Mouse (Mus musculus): ENCODE measurements around the gene Tas1r2.

Tas1r2 gene

DNA sequence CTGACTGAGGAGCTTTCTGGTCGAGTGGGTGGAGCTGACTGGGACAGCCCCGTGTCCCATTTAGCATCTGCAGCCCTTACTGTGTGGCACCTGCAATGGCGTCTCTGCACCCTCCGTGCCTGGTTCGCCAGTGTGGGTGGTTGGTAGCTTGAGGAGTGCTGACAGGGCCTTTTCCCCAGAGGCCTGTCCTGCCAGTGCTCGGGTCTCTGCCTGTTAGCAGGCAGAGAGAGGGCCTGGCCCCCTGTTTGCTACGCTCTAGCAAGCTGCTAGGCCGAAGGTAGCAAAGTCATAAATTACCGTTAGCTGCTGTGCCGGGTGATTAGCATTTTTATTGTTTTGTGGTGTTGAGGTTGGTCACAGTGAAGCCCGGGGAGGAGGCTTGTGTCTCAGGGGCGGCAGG is 13.5 kb upstream of the Tas1r2 start:
- no peak for DNase-seq (ENCODE audit: low spot score)

DNA sequence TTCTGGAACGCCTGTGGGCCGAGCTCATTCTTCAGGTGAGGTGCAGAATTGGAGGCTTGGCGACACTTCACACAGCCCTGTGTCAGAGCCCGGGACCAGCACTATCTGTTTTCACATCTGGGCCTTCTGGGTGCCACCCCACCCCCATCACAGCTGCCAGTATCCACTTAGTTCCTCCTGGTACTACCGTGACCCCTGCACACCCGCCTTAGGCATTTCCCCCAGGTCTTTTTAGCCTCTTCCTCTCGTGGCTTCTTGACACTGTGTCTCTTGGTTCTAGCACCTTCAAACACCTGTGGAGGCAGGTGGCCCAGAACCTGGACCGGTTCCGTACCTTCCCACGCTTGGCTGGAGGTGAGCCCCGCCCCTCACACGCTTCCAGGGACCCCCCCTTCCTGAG is 13.0 kb upstream of the Tas1r2 start:
- DNase-seq (ENCODE audit: low spot score): no peak

DNA sequence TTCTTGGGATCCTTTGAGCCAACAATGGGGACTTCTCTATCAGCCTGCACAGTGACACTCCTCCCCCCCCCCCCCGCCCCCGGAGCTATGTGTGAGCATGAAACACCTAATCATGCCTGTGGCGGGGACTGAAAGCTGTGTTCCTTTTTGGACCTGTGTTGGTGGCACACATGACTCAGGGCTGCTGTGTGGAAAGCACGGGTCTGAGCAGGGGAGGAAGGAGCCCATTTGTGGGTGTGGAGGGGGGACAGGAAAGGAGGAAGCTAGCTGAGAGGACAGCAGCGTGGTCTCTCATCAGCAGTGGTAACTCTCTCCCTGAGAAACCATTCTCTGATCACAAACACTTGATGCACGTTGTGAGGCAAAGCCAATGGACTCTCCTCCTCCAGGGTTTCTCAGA is 12.6 kb upstream of the Tas1r2 start:
- DNase-seq (ENCODE audit: low spot score): no peak

DNA sequence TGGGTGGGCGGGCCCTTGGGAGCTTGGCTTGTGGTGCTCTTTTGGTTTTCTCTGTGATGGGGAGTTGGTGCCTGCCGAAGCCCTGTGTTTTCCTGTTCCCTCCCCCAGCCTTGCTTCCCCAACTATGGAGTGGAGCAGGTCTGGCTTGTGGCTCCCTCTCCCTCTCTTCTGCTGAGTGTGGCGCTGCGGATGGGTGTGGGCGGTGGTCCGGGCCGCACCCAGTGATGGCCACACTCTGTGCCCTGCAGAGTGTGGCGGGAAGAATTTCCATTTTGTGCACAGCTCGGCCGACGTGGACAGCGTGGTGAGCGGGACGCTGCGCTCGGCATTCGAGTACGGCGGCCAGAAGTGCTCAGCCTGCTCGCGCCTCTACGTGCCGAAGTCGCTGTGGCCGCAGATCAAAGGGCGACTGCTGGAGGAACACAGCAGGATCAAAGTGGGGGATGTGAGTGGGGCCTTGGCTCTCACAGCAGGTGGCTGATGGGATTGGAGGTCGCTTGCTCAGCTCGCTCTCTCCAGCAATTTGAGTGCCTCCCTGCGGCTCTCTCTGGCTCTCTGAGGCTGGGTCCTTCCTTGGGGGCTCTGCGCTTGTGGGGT is 11.4 kb upstream of the Tas1r2 start:
- DNase-seq (ENCODE audit: low spot score): no peak

DNA sequence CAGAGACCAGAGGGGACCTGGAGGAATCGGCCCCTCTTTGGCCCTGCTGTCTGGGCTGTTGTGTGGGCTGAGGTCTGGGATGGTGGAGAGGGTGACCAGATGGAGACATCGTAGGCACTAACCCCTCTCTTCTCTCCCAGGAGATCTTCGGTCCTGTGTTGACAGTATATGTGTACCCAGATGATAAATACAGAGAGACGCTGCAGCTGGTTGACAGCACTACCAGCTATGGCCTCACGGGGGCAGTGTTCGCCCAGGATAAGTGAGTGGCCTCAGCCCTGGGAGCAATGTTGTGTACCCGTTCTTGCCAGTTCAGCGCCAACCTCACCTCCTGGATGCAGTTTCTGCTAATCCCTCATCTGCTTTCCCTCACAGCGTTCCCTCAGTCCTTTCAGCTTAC is 9.4 kb upstream of the Tas1r2 start:
- peak; percentile 68 for DNase-seq (ENCODE audit: low spot score)

DNA sequence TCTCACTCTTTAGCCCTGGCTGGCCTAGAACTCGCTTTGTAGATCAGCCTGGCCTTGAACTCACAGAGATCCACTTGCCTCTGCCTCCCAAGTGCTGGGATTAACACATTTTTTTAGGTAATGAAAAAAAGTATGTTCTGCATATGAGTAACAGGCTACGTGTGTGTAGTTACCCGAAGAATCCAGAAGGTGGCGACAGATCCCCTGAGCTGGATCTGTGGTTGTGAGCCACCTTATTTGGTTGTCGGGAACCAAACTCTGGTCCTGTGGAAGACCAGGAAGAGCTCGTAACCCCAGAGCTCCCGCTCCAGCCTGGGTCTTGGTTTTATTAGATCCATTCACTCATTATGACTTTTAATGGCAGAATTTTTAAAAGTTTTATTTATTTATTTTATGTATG is 6.4 kb upstream of the Tas1r2 start:
- DNase-seq (ENCODE audit: low spot score): no peak

DNA sequence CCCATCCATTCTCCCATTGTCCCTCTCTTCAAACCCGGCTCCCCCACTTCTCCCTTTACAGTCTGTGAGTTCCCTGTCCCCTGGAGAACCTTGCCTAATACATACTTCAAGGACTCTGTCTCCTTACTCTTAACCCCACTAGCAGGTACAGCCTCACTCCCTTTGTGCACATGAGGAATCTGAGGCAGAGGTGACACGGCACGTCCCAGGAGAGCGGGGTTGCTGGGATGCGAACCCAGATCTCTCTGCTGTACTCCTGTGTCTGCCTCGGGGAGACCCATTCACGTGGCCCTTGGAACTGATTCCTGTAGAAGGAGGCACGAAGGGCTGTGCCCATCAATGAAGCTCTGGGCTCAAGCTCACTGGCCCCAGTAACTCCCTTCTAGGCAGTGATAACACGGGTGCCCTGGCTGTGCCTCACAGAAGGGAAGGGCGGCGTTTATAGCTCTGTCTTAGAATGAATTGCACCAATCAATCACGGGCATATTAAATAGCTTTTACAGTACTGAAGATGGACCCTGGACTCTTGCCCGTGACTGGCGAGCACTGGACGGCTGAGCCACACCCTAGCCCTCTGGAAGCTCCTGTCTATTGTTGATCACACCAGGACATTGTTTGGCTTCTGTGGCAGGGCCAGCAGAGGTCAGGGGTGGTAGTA is 3.1 kb upstream of the Tas1r2 start:
- DNase-seq (ENCODE audit: low spot score): no peak

DNA sequence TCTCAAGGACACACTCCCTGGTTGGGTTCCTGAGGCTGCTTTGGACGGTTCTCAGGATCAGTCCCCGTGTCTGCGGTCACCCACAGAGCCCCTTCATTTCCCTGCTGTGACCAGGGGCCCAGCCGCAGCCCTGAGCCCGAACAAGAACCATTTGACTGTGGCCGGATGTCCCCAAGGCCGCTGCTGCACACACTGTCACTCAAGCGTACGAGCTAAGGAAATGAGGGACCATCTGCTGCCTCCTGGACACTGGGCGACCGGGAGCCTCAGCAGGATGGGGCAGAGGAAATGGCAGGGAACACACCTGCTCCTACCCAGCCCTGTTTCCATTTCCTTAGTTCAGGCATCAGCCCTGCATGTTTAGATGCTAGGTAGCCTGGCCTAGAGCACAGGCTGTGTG is 2.4 kb upstream of the Tas1r2 start:
- DNase-seq (ENCODE audit: low spot score): no peak

DNA sequence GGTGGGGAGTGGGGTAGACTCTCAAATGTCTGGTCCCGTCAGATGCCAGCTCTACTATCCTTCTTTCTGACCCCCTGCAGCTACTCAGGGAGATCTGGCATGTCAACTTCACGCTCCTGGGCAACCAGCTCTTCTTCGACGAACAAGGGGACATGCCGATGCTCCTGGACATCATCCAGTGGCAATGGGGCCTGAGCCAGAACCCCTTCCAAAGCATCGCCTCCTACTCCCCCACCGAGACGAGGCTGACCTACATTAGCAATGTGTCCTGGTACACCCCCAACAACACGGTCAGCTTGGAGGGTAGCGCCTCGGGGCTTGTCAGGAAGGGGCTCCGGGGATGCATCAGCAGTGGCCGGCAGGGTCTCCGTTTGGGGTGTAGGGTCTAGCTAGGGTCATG is 8.6 kb downstream of the Tas1r2 start:
- no peak for DNase-seq (ENCODE audit: low spot score)

DNA sequence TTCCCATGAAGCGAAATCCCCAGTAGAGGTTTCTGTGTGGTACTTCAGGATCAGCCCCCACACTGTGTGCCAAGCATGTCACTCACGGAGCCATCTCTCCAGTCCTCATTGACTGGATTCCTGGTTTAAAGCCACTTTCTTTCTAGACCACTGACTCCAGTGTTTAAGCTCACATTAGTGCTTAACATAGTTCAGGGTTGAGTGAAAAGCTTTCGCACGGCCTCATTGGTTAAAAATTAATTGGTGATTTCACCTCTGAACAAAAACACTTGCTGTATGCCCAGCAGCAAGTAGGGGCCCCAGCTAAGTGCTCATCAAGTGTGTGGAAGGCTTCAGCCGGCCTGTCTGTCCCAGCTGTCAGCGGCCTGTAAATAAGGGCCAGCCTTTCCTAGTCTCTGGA is 14.3 kb downstream of the Tas1r2 start:
- DNase-seq (ENCODE audit: low spot score): no peak

DNA sequence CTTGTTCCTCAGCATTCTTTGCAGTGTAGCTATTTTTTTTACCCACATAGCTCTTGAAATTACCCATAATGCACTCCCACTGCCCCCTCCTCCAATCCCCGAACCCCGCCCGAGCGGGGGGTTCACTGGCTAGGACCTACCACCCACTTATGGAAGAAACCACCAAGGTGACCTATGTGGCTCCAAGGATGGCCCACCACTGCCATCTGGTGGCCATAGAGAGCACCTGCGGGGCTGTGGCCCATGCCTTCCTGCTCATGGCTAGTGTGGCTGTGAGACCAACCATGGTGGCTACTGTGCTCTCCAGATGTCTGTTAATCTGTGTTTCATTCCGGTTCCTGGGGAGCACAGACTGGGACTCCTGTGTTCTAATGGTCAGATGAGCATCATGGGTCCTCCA is 16.5 kb downstream of the Tas1r2 start:
- DNase-seq (ENCODE audit: low spot score): peak; percentile 74

DNA sequence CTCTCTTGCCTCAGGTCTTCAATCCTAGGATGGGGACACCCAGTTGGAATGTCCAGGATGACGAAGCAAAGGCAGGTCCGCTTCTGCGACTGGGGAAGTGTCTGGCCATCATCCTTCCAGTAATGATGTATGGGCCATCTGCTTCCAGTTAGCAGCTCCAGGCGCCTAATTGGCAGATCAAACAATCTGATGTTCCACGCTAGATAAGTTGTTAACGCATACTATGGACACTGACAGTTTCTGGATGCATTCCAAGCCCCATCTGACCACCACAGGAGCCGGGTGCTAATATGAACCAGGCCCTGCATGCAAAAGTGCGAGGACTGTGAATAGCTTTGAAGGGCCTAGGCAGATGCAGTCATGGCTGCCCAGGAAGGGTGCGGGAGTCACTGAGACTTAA is 22.4 kb downstream of the Tas1r2 start:
- DNase-seq (ENCODE audit: low spot score): no peak

DNA sequence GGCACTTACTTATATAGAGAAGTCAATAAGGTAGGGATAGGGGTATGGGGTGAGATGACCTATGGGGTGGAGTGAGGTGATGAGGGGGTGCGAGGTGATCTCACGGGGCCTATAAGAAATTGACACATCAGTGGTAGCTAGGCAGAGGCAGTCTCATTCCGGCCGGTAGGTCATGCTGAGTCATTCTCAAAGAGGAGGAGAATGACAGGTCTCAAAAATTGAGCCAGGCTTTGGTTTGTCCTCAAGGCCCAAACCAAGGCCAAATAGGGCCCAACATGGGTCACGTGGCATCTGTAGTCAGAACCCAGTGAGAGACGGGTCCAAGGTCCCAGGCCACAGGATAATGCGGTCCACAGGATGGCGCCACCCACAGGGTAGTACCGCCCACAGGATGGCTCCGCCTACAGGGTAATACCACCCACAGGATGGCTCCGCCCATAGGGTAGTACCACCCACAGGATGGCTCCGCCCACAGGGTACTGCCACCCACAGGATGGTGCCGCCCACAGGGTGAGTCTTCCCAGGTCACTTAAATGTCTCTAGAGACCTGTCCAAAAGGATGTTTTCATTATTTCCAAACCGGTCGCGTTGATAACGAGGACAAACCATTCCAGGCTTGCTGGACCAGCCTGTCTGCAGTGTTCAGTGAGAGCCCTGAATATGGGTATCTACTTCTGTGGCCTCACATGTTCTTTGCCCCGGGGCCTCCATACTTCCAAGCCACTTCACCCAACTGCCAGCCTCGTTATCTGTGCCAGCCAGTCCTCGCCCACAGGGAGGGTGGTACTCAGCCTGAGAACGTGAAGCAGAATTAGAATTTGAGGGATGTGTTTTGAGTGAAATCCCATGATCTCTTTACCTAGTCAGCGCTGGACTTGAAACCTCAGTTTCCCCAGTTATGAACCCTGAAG is 30.6 kb downstream of the Tas1r2 start:
- DNase-seq (ENCODE audit: low spot score): no peak

DNA sequence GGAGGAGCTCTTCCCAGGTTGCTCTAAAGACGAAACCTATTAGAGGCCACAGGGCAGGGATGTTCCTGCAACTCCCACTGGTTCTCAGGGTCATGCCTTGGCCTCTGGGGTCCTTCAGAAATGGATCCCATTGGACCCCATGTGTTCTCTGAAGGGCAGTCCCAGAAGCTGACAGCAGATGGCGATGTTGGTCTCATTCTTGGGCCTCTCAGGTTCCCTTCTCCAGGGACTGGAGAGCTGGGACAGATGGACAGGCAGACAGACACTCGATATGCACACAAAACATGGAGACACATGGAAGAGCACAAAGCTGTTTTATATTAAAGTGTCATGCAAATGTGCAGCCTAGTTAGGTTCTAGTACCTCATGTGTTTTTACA is 31.3 kb downstream of the Tas1r2 start:
- peak; percentile 63 for DNase-seq (ENCODE audit: low spot score)

DNA sequence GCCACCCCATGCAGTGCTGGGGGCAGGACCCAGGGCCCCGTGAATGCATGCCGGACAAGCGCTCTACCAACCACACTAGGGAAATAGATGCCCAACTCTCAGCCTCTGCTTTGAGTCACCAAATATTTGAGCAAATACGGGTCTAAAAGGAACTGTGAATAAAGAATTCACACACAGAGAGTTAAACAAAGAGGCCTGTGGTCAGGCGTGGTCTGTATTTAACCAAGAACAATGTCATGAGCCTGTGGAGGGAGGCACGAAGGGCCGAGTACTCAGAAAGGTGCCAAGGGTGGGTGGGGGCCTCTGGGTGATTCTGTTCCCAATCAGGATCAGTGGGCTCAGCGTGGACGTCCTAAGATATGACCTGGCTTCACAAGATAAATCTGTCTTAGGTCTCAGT is 34.7 kb downstream of the Tas1r2 start:
- no peak for DNase-seq (ENCODE audit: low spot score)

DNA sequence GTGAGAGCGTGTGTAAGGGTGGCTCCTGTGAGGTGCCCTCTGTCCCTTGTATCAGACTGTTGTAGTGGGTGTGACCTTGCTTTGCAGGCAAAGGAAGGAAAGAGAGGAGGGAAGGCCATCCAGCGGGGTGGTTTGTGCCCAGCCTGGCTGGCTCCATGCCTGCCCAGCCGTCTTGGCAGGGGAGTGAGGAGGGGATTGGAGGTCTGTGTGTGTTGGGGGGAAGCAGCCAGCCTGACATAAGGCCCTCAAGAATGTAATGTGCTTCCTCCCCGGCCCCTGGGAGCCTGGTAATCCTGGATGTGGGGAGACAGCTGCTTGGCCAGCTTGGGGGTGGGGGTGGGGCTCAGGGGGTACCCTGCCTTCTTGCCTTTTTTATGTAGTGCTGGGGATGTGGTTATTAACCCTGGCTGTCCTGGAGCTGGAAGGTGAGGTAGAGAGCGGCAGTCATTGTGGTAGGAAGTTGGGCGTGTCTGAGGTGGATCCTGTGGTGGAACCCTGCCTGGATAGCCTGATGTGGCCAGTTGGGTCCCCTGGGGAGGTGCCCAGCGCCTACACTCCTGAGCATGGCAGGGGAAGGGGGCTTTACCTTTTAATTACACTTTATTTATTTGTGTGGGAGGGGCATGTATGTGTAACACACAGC is 36.4 kb downstream of the Tas1r2 start:
- no peak for DNase-seq (ENCODE audit: low spot score)

DNA sequence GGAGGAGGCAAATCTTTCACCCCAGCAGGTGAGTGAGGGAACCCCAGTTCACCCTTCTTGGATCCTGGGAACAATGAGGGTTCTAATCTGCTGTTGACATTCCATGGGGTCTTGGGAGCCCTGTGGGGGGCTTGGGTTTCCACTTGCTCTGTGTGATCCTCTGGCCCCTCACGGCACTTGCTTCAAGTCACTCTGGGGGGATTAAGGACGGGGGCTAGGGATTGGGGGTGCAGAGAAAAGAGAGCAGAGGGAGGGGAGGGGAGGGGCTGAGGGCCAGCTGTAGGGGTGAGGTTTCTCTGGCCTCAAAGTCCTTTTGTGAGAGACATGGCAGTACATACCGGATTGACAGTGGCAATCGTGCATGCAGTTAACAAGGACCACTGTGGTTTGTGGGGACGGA is 40.0 kb downstream of the Tas1r2 start:
- no peak for DNase-seq (ENCODE audit: low spot score)

DNA sequence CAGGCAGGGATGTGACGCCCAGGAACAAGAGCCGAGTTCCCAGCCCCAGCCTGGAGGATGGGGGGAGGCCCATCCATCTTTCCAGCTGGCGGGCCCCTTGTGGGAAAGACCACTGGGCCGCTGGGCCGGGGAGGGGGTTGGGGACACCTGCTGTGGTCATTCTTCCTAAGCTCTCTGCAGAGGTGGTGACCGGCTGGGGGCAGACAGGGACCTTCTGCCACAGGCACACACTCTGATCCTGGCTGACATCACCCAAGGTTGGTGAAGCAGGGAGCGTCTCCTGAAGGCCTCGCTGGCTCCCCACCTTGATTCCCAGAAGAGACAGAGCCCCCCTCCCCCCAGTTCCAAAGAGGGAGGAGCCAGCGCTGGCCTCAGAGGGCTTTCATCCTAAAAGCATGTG is 44.4 kb downstream of the Tas1r2 start:
- DNase-seq (ENCODE audit: low spot score): no peak

DNA sequence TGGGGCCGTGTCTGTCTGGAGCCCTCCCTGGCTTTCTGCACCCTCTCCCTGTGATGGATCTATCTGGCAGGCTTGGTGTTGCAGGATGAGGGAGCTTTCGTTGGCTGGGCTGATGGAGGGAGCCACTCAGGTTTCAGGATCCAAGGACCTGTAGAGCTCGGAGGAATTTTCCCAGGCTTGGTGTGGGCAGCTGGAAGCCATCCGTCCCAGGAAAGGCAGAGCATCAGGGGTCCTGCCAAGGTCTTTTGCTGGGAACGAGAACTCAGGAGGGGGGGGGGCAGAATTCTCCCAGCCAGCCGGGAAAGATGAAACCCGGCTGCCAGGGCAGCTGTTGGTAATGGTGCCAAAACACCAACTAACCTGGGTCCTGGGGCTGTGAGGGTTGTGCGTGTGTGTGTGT is 45.3 kb downstream of the Tas1r2 start:
- no peak for DNase-seq (ENCODE audit: low spot score)

DNA sequence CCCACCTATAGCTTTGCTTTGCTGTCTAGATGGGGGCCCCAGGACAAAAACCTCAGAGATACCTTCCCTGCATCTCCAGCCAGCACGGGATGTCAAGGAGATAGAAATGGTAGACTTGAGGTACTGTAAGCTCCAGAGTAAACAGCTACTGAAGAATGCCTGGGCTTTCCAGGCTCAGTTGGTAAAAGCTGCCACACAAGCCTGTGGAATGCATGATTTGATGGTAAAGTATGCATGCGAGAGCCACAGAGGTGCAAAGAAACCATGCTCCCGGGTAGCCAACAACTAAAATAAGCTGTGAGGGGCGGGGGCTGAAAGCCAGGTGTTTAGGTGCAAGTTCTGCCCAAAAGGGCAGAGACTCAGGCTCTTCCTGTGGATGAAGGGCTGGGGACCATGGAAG is 49.6 kb downstream of the Tas1r2 start:
- no peak for DNase-seq (ENCODE audit: low spot score)

DNA sequence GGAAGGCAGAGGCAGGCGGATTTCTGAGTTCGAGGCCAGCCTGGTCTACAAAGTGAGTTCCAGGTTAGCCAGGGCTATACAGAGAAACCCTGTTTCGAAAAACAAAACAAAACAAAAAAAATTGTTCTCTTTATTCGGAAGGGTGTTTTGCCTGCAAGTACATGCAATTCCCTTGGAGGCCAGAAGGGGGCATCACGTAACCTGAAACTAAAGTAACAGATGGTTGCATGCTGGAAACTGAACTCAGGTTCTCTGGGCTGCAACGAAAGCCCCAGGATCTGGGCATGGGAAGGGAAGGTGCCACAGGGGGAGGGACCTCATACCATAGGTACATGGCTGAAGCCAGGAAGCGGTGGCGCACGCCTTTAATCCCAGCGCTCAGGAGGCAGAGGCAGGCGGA is 50.1 kb downstream of the Tas1r2 start:
- no peak for DNase-seq (ENCODE audit: low spot score)

DNA sequence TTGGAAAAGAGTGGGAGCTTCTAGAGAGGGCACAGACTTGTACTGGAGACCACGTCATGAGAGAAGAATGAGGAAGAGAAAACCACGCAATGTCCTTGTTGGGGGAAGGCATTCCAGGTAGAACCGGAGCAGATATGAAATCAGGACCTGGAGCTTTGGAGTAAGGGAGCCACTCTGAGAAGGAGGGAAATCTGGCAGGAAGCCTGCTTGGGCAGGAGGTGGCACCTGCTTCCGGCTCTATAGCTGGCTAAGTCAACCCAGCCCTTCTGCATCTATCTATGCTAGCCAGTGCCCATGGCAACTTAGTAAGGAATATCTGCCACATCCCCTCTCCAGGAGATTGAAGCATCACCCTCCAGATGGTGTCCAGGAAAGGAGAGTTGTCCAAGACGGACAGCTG is 52.6 kb downstream of the Tas1r2 start:
- DNase-seq (ENCODE audit: low spot score): no peak
